Mouse (Mus musculus): ENCODE measurements around the gene Sema4d.

The Sema4d gene

GRCm38 (mm10) chr13:51642171-51642778 lies 151.3 kb downstream of the Sema4d start:
- DNase-seq (ENCODE audit: low spot score in 2 of 2) = no peak

- no peak for DNase-seq (ENCODE audit: low spot score in 2 of 2)
Measured at GRCm38 (mm10) chr13:51641424-51641823, 152.1 kb downstream of the Sema4d start.

GRCm38 (mm10) chr13:51638958-51639357 lies 154.6 kb downstream of the Sema4d start:
- no peak for DNase-seq (ENCODE audit: low spot score in 2 of 2)
